Mouse (Mus musculus): ENCODE measurements around the gene Tpmt.

DNA sequence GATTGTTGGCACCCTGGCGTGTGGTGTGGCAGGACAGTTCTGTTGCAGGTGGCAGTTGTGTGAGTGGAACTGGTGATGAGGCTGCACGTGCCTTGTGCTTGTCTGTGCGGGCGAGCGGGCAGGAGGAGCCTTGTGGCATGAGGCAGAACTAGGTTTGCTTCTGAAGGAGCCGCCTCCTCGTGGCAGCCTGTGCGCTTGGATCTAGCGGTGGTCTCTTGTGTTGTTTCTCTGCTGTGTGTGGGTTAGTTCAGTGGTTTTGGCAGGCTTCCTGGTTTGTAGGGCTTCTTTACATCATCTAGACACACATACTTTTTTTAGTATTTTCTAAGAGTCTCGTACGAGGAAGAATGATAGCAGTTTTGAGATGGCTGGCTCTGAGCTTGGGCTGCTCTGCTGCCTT, 11.6 kb upstream of the Tpmt start:
- TF ChIP-seq CTCF (IDR thresholded peaks at IDR 0.05) (no peak), POLR2A (IDR thresholded peaks at IDR 0.05; ENCODE audit: insufficient read depth, low read depth, low read length) (no peak), EP300 (IDR thresholded peaks at IDR 0.05; ENCODE audit: insufficient read depth, low read depth, low read length) (no peak)
